Mouse (Mus musculus): ENCODE data around the gene Kdm1b.

- no peak for TF ChIP-seq CTCF (conservative IDR thresholded peaks at IDR 0.05; ENCODE audit: low read length)
- TF ChIP-seq NANOG (IDR thresholded peaks at IDR 0.05; ENCODE audit: borderline replicate concordance, low read length): no peak
- no peak for TF ChIP-seq POU5F1 (IDR thresholded peaks at IDR 0.05; ENCODE audit: borderline replicate concordance, low read length)
Observed at GRCm38 (mm10) chr13:47116000-47116399, 72.7 kb downstream of the Kdm1b start.

Data from E14TG2a.4 (cell line).